ENCODE assay signal across 9 mouse cellular contexts in genomic region chr5:105986401-105986800, GRCm38 (mm10).
A peak's percentile ranks its signal among the peaks of the same experiment; 100 is the strongest.
DNase-seq lines count a peak whose midpoint lies in the region; ATAC-seq and TF ChIP-seq lines count a peak whose summit lies in the region.
"Had no signal": no experiment of that assay in that cellular context is flagged by ENCODE, and none has a peak within 500 bp of the region (broad histone marks: within the 10 kb centered on the region; RNA-seq: fewer than 3 reads in every experiment).

No protein-coding gene starts in this region.

- TF ChIP-seq CTCF in lung, postnatal 0 days (IDR thresholded peaks at IDR 0.05): peak; percentile 72

- no peaks in the 10 kb centered on the region for H3K4me1 ChIP-seq in forebrain, embryonic 14.5 days (ENCODE audit: control insufficient read depth, insufficient read depth, low read length)
- H3K4me1 ChIP-seq in forebrain, embryonic 16.5 days (replicated peaks; ENCODE audit: control insufficient read depth, insufficient read depth, low read length): no peaks in the 10 kb centered on the region
- H3K4me1 ChIP-seq in lung, postnatal 0 days (ENCODE audit: insufficient read depth, low read depth, low read length): no peaks in the 10 kb centered on the region
- H3K4me1 ChIP-seq: limb, embryonic 15.5 days had no signal

- no peak overlapping the region for H3K4me3 ChIP-seq in forebrain, embryonic 14.5 days (ENCODE audit: low read depth, low read length)
- H3K4me3 ChIP-seq in forebrain, embryonic 16.5 days (replicated peaks; ENCODE audit: low read length): no peak overlapping the region
- no peak overlapping the region for H3K4me3 ChIP-seq in lung, postnatal 0 days (ENCODE audit: low read depth, low read length)
- H3K4me3 ChIP-seq: limb, embryonic 15.5 days had no signal

- ATAC-seq in forebrain, embryonic 14.5 days: no peak
- no peak for ATAC-seq in forebrain, embryonic 16.5 days
- no peak for ATAC-seq in lung, postnatal 0 days
- ATAC-seq in erythroblast, adult 5-6 weeks (replicated peaks; ENCODE audit: low FRiP score, poor library complexity, severe bottlenecking): no peak

- H3K9ac ChIP-seq in forebrain, embryonic 14.5 days (ENCODE audit: low read length): no peak overlapping the region
- H3K9ac ChIP-seq in forebrain, embryonic 16.5 days (replicated peaks; ENCODE audit: low read depth, low read length): no peak overlapping the region
- H3K9ac ChIP-seq in lung, postnatal 0 days (replicated peaks; ENCODE audit: low read depth): no peak overlapping the region
- H3K9ac ChIP-seq: limb, embryonic 15.5 days had no signal

- H3K4me2 ChIP-seq in forebrain, embryonic 14.5 days (ENCODE audit: low read length): no peak overlapping the region
- no peak overlapping the region for H3K4me2 ChIP-seq in forebrain, embryonic 16.5 days (ENCODE audit: low read length)
- no peak overlapping the region for H3K4me2 ChIP-seq in lung, postnatal 0 days (replicated peaks; ENCODE audit: low read depth, low read length)
- H3K4me2 ChIP-seq: limb, embryonic 15.5 days had no signal

- WGBS in forebrain, embryonic 14.5 days: 40% methylated on average over 7 of the region's 7 CpGs
- 40% methylated on average over 7 of the region's 7 CpGs for WGBS in forebrain, embryonic 16.5 days
- WGBS in lung, postnatal 0 days: 32% methylated on average over 7 of the region's 7 CpGs

- peak; percentile 86 for DNase-seq in forebrain, embryonic 14.5 days (ENCODE audit: low spot score)
- DNase-seq in lung, postnatal 0 days (ENCODE audit: low spot score): peak; percentile 71
- DNase-seq in lung, adult 18-20 months: no peak
- DNase-seq in embryo, embryonic 10 days (ENCODE audit: low spot score): peak; percentile 76
- peak; percentile 44 to 55 for DNase-seq in left cerebral cortex, adult 18-20 months (ENCODE audit: low spot score in 2 of 2)
- peak; percentile 45 for DNase-seq in right cerebral cortex, postnatal 4 days

- H3K36me3 ChIP-seq in forebrain, embryonic 14.5 days (ENCODE audit: control insufficient read depth, insufficient read depth, low read length): no peaks in the 10 kb centered on the region
- no peaks in the 10 kb centered on the region for H3K36me3 ChIP-seq in forebrain, embryonic 16.5 days (ENCODE audit: control insufficient read depth, insufficient read depth)
- H3K36me3 ChIP-seq in lung, postnatal 0 days (ENCODE audit: insufficient read depth, low read length): no peaks in the 10 kb centered on the region
- H3K36me3 ChIP-seq: limb, embryonic 15.5 days had no signal

- H3K9me3 ChIP-seq in forebrain, embryonic 14.5 days (replicated peaks; ENCODE audit: control insufficient read depth, low read length): no peaks in the 10 kb centered on the region
- no peaks in the 10 kb centered on the region for H3K9me3 ChIP-seq in forebrain, embryonic 16.5 days (ENCODE audit: control insufficient read depth, low read length)
- H3K9me3 ChIP-seq in lung, postnatal 0 days (ENCODE audit: low read length): no peaks in the 10 kb centered on the region
- H3K9me3 ChIP-seq: limb, embryonic 15.5 days had no signal

- H3K27me3 ChIP-seq in forebrain, embryonic 14.5 days (replicated peaks; ENCODE audit: control insufficient read depth, insufficient read depth, low read length): no peaks in the 10 kb centered on the region
- H3K27me3 ChIP-seq in forebrain, embryonic 16.5 days (replicated peaks; ENCODE audit: control insufficient read depth, insufficient read depth, low read length): no peaks in the 10 kb centered on the region
- no peaks in the 10 kb centered on the region for H3K27me3 ChIP-seq in lung, postnatal 0 days (replicated peaks; ENCODE audit: insufficient read depth, low read length)

- no peak for TF ChIP-seq EP300 in lung, postnatal 0 days (IDR thresholded peaks at IDR 0.05)

- H3K27ac ChIP-seq in forebrain, embryonic 14.5 days (ENCODE audit: low read depth, low read length): no peak overlapping the region
- no peak overlapping the region for H3K27ac ChIP-seq in forebrain, embryonic 16.5 days (ENCODE audit: low read length)
- no peak overlapping the region for H3K27ac ChIP-seq in lung, postnatal 0 days (ENCODE audit: low read length)
- H3K27ac ChIP-seq: limb, embryonic 15.5 days had no signal

Comparison
In these comparisons a context has a peak if more than half of its experiments do, and no peak if none do; other contexts are left out.
1. DNase-seq: peak in forebrain, embryonic 14.5 days (single experiment), lung, postnatal 0 days (single experiment), embryo, embryonic 10 days (single experiment), left cerebral cortex, adult 18-20 months (2 of 2) and right cerebral cortex, postnatal 4 days (single experiment); none in lung, adult 18-20 months (0 of 2).